Mouse (Mus musculus) midbrain, embryonic 14.5 days (tissue): ENCODE results near the gene Aldoc. TPM values are rescaled to one million over a fixed set of nuclear protein-coding genes. Genes with fewer than 3 reads are reported as not detected.

Experiments used
- ATAC-seq: fragments of 200-750 bp; cut with Nextera tagmentation; 2 replicates; pipeline ENCODE4 v1.8.0; 2017; ENCODE audit warnings: moderate number of reproducible peaks, moderate library complexity; ENCODE audit not compliant: low FRiP score, low TSS enrichment
- DNase-seq: peaks from one replicate; pipeline ENCODE4 v3.0.0-alpha.2; 2015
- H3K27ac ChIP-seq: fragments of 300-500 bp; sonication (generic); replicated peaks from 2 replicates; pipeline ENCODE4 v1.5.1; 2014; ENCODE audit warnings: mild to moderate bottlenecking, low read depth, low read length, moderate library complexity
- H3K27me3 ChIP-seq: fragments of 300-500 bp; sonication (generic); 2 replicates; pipeline ENCODE4 v1.6.1; 2014; ENCODE audit warnings: low read length, control low read depth, mixed read lengths; ENCODE audit not compliant: control insufficient read depth, insufficient read depth
- H3K36me3 ChIP-seq: fragments of 300-500 bp; sonication (generic); 2 replicates; pipeline ENCODE4 v1.6.1; 2014; ENCODE audit warnings: low read length, control low read depth; ENCODE audit not compliant: control insufficient read depth, insufficient read depth
- H3K4me1 ChIP-seq: fragments of 300-500 bp; sonication (generic); 2 replicates; pipeline ENCODE4 v1.6.1; 2014; ENCODE audit warnings: mild to moderate bottlenecking, antibody characterized with exemption, low read length, control low read depth; ENCODE audit not compliant: control insufficient read depth, insufficient read depth
- H3K4me2 ChIP-seq: fragments of 300-500 bp; sonication (generic); 2 replicates; pipeline ENCODE4 v1.6.1; 2014; ENCODE audit warnings: mild to moderate bottlenecking, low read length, moderate library complexity
- H3K4me3 ChIP-seq: fragments of 300-500 bp; sonication (generic); replicated peaks from 2 replicates; pipeline ENCODE4 v1.5.1; 2014; ENCODE audit warnings: low read depth, low read length
- H3K9ac ChIP-seq: fragments of 300-500 bp; sonication (generic); replicated peaks from 2 replicates; pipeline ENCODE4 v1.6.1; 2014; ENCODE audit warnings: mild to moderate bottlenecking, low read length, moderate library complexity
- H3K9me3 ChIP-seq: fragments of 300-500 bp; sonication (generic); 2 replicates; pipeline ENCODE4 v1.6.1; 2016; ENCODE audit warnings: low read length, control low read depth, mixed read lengths; ENCODE audit not compliant: control insufficient read depth
- WGBS: fragments of 180-500 bp; shearing (Covaris S2); extraction: QIAGEN DNeasy Blood & Tissue Kit; methylation state at CpG from one replicate; pipeline ENCODE4 v1.1.7; 2014; 5-methylcytosine and 5-hydroxymethylcytosine counted together
- polyA plus RNA-seq: library from polyadenylated mRNA; unstranded; fragments of >200 nt; fragmentation: Nextera tagmentation; extraction: Ambion mirVana; gene quantifications from 2 replicates; pipeline ENCODE4 v1.2.1, GENCODE M21; 2014

The Aldoc gene
- polyA plus RNA-seq, 1 experiment from 2014 or later: 71.2 TPM

GRCm38 (mm10) chr11:78301357-78302084 is 21.2 kb upstream of the Aldoc start, which contains the start of gene Spag5:
Gene Spag5, plus strand, starts transcription at chr11:78301529.
- DNase-seq (peak; percentile 95), ATAC-seq (peak; percentile 94)
- Histone ChIP-seq H3K4me1 (peaks cover 6% of the 10 kb centered on the region), H3K4me3 (peak within 1 kb of the TSS; percentile 54), H3K36me3 (peaks cover 2% of the 10 kb centered on the region; the same call in 1 of the 2 replicates), H3K27me3 (no peaks in the 10 kb centered on the region), H3K27ac (peak within 1 kb of the TSS; percentile 49; the same call in 1 of the 2 replicates), H3K4me2 (peak within 1 kb of the TSS; percentile 98), H3K9me3 (no peaks in the 10 kb centered on the region), H3K9ac (peak within 1 kb of the TSS; percentile 48)
- under 1% methylated on average over 49 of the region's 49 CpGs for WGBS

- no peak for DNase-seq
- no peak for ATAC-seq
- no peaks in the 10 kb centered on the region for H3K27me3 ChIP-seq
- no peak overlapping the region for H3K27ac ChIP-seq
- WGBS: 96% methylated on average over 4 of the region's 4 CpGs
- no peak overlapping the region for H3K4me2 ChIP-seq
- H3K9ac ChIP-seq: no peak overlapping the region
- H3K9me3 ChIP-seq: no peaks in the 10 kb centered on the region
- peaks cover 2% of the 10 kb centered on the region; the same call in 1 of the 2 replicates for H3K36me3 ChIP-seq
- peaks cover 6% of the 10 kb centered on the region for H3K4me1 ChIP-seq
- H3K4me3 ChIP-seq: no peak overlapping the region
These were observed 17.5 kb upstream of the Aldoc start for GRCm38 (mm10) chr11:78305272-78305671.

GRCm38 (mm10) chr11:78310861-78311511 is 11.8 kb upstream of the Aldoc start:
- H3K27ac ChIP-seq: no peak overlapping the region
- no peaks in the 10 kb centered on the region for H3K27me3 ChIP-seq
- no peaks in the 10 kb centered on the region for H3K4me1 ChIP-seq
- H3K9me3 ChIP-seq: no peaks in the 10 kb centered on the region
- no peak overlapping the region for H3K9ac ChIP-seq
- ATAC-seq (no peak), DNase-seq (no peak)
- H3K4me2 ChIP-seq: no peak overlapping the region
- no peak overlapping the region for H3K4me3 ChIP-seq
- WGBS: 77% methylated on average over 8 of the region's 8 CpGs
- 0 out of 2 replicates have a peak, but pooled peaks cover 8% of the 10 kb centered on the region for H3K36me3 ChIP-seq

- H3K27me3 ChIP-seq: no peaks in the 10 kb centered on the region
- 0 out of 2 replicates have a peak, but pooled peaks cover 8% of the 10 kb centered on the region for H3K36me3 ChIP-seq
- no peak overlapping the region for H3K9ac ChIP-seq
- H3K4me3 ChIP-seq: no peak overlapping the region
- H3K4me1 ChIP-seq: no peaks in the 10 kb centered on the region
- no peak for DNase-seq
- no peak overlapping the region for H3K27ac ChIP-seq
- WGBS: 95% methylated on average over 2 of the region's 2 CpGs
- H3K9me3 ChIP-seq: no peaks in the 10 kb centered on the region
- no peak overlapping the region for H3K4me2 ChIP-seq
- ATAC-seq: no peak
These were observed 9.1 kb upstream of the Aldoc start for GRCm38 (mm10) chr11:78313662-78314061.

GRCm38 (mm10) chr11:78318411-78318810 is 4.4 kb upstream of the Aldoc start:
- Histone ChIP-seq H3K4me1 (0 out of 2 replicates have a peak, but pooled peaks cover 6% of the 10 kb centered on the region), H3K4me3 (no peak overlapping the region), H3K9me3 (no peaks in the 10 kb centered on the region), H3K27ac (no peak overlapping the region), H3K9ac (no peak overlapping the region), H3K36me3 (peaks cover 14% of the 10 kb centered on the region; the same call in 1 of the 2 replicates), H3K4me2 (no peak overlapping the region), H3K27me3 (no peaks in the 10 kb centered on the region)
- DNase-seq (no peak), ATAC-seq (no peak)
- 91% methylated on average over 2 of the region's 2 CpGs for WGBS

GRCm38 (mm10) chr11:78322076-78322831 is 514 bp upstream of the Aldoc start:
- Histone ChIP-seq H3K9me3 (no peaks in the 10 kb centered on the region), H3K27ac (peak overlapping the region; percentile 49; the same call in 1 of the 2 replicates), H3K4me2 (peak overlapping the region; percentile 15), H3K4me1 (0 out of 2 replicates have a peak, but pooled peaks cover 6% of the 10 kb centered on the region), H3K36me3 (peaks cover 14% of the 10 kb centered on the region; the same call in 1 of the 2 replicates), H3K27me3 (no peaks in the 10 kb centered on the region), H3K9ac (no peak overlapping the region), H3K4me3 (no peak overlapping the region)
- ATAC-seq (no peak), DNase-seq (peak; percentile 45)
- 58% methylated on average over 2 of the region's 2 CpGs for WGBS

GRCm38 (mm10) chr11:78324000-78324785 is 1.4 kb downstream of the Aldoc start:
- H3K36me3 ChIP-seq: peaks cover 14% of the 10 kb centered on the region; the same call in 1 of the 2 replicates
- H3K4me1 ChIP-seq: peaks cover 11% of the 10 kb centered on the region
- DNase-seq: peak; percentile 51
- H3K9me3 ChIP-seq: no peaks in the 10 kb centered on the region
- H3K9ac ChIP-seq: no peak overlapping the region
- no peak for ATAC-seq
- no peak overlapping the region for H3K27ac ChIP-seq
- H3K4me2 ChIP-seq: no peak overlapping the region
- no peak overlapping the region for H3K4me3 ChIP-seq
- H3K27me3 ChIP-seq: no peaks in the 10 kb centered on the region
- 91% methylated on average over 15 of the region's 15 CpGs for WGBS

- no peak overlapping the region for H3K27ac ChIP-seq
- H3K9ac ChIP-seq: no peak overlapping the region
- WGBS: 94% methylated on average over 12 of the region's 12 CpGs
- no peak overlapping the region for H3K4me3 ChIP-seq
- H3K36me3 ChIP-seq: 0 out of 2 replicates have a peak, but pooled peaks cover 11% of the 10 kb centered on the region
- H3K4me1 ChIP-seq: peaks cover 16% of the 10 kb centered on the region
- no peaks in the 10 kb centered on the region for H3K27me3 ChIP-seq
- no peak overlapping the region for H3K4me2 ChIP-seq
- H3K9me3 ChIP-seq: no peaks in the 10 kb centered on the region
- ATAC-seq (no peak), DNase-seq (no peak)
These were observed 2.2 kb downstream of the Aldoc start for GRCm38 (mm10) chr11:78324965-78325364.
